Mouse (Mus musculus) stomach, postnatal 0 days (tissue): Measurements from ENCODE around the gene Coro1b. TPM values are rescaled to one million over a fixed set of nuclear protein-coding genes. Genes with fewer than 3 reads are reported as not detected.
"Not testable (repeated sequence)": the region's sequence is repeated elsewhere in the genome, so short reads cannot be mapped to it uniquely, and the experiment has no call there.

Experiments
- ATAC-seq: fragments of 200-750 bp; cut with Nextera tagmentation; 2 replicates; pipeline ENCODE4 v1.8.0; 2017; ENCODE audit not compliant: low FRiP score, low TSS enrichment
- DNase-seq: peaks from one replicate; pipeline ENCODE4 v3.0.0-alpha.2; 2016; ENCODE audit warnings: low spot score
- H3K27ac ChIP-seq: fragments of 300-500 bp; sonication (generic); replicated peaks from 2 replicates; pipeline ENCODE4 v1.5.1; 2014; ENCODE audit warnings: mild to moderate bottlenecking, control low read depth
- H3K27me3 ChIP-seq: fragments of 300-500 bp; sonication (generic); 2 replicates; pipeline ENCODE4 v1.6.1; 2014; ENCODE audit warnings: low read length; ENCODE audit not compliant: control insufficient read depth, insufficient read depth
- H3K36me3 ChIP-seq: fragments of 300-500 bp; sonication (generic); 2 replicates; pipeline ENCODE4 v1.6.1; 2014; ENCODE audit warnings: low read length, mixed read lengths; ENCODE audit not compliant: control insufficient read depth, insufficient read depth
- H3K4me1 ChIP-seq: fragments of 300-500 bp; sonication (generic); replicated peaks from 2 replicates; pipeline ENCODE4 v1.6.1; 2014; ENCODE audit warnings: antibody characterized with exemption; ENCODE audit not compliant: control insufficient read depth, insufficient read depth
- H3K4me2 ChIP-seq: fragments of 300-500 bp; sonication (generic); replicated peaks from 2 replicates; pipeline ENCODE4 v1.6.1; 2014; ENCODE audit warnings: low read depth, mild to moderate bottlenecking, control low read depth, moderate library complexity
- H3K4me3 ChIP-seq: fragments of 300-500 bp; sonication (generic); 2 replicates; pipeline ENCODE4 v1.5.1; 2014; ENCODE audit warnings: low read depth, low read length, control low read depth
- H3K9ac ChIP-seq: fragments of 300-500 bp; sonication (generic); 2 replicates; pipeline ENCODE4 v1.6.1; 2014; ENCODE audit warnings: mild to moderate bottlenecking, low read length, control low read depth, mixed read lengths
- H3K9me3 ChIP-seq: fragments of 300-500 bp; sonication (generic); 2 replicates; pipeline ENCODE4 v1.6.1; 2016; ENCODE audit warnings: low read length; ENCODE audit not compliant: control insufficient read depth
- CTCF ChIP-seq: IDR thresholded peaks from 2 replicates; pipeline ENCODE4 v1.5.1; 2016; ENCODE audit warnings: antibody characterized with exemption, low read depth, mild to moderate bottlenecking, moderate library complexity
- EP300 ChIP-seq: optimal IDR thresholded peaks from 2 replicates; pipeline ENCODE3; 2016; ENCODE audit warnings: antibody characterized with exemption
- WGBS: fragments of 180-500 bp; shearing (Covaris S2); extraction: QIAGEN DNeasy Blood & Tissue Kit; methylation state at CpG from one replicate; pipeline ENCODE4 v1.1.7; 2014; 5-methylcytosine and 5-hydroxymethylcytosine counted together
- polyA plus RNA-seq: library from polyadenylated mRNA; unstranded; fragments of >200 nt; fragmentation: Nextera tagmentation; extraction: Ambion mirVana; gene quantifications from 2 replicates; pipeline ENCODE4 v1.2.1, GENCODE M21; 2015

Coro1b gene
- polyA plus RNA-seq, 1 experiment from 2014 or later: 127 TPM

DNA sequence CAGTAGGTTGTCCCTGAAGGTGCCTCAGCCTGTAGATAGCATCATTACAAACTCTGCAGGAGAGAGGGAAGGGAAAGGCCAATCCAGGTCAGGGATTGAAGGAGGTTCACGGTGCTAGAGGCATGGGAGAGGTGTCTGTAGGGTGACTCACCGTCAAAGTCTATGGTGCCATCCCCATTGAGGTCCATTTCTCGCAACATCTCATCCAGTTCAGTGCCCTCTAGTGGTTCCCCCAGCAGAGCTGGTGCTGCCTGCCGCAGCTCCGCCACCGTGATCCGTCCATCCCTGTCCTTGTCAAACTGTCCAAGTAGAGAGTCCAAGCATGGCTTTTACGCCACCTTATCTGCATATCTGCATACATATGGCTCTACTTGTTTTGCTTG, 12.5 kb upstream of the Coro1b start:
- not testable (repeated sequence) for H3K9ac ChIP-seq, H3K4me2 ChIP-seq, H3K27me3 ChIP-seq, H3K27ac ChIP-seq, DNase-seq, H3K4me3 ChIP-seq, H3K36me3 ChIP-seq, H3K4me1 ChIP-seq, H3K9me3 ChIP-seq
- peak; percentile 53 for ATAC-seq
- peak; percentile 61 for TF ChIP-seq CTCF
- WGBS: 10% methylated on average over 7 of the region's 8 CpGs

DNA sequence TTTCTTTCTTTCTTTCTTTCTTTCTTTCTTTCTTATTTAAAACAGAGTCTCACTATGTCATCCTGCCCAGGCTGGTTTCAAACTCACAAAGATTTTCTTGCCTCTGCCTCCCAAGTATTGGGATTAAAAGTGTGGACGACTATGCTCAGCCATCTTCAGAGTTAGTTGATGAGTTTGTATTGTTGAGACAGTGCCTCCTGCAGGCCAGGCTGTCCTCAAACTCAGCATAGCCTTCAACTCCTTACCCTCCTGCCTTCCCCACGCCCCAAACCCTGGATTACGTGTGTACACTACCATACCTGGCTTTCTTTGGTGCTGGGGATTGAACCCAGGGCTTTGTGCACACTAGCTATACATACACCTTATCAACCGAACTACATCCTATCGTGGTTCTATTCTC, 12.0 kb upstream of the Coro1b start:
- H3K36me3 ChIP-seq: peaks cover 6% of the 10 kb centered on the region
- no peak for ATAC-seq
- TF ChIP-seq CTCF (peak; percentile 31), EP300 (no peak)
- H3K4me3 ChIP-seq: no peak overlapping the region
- no peaks in the 10 kb centered on the region for H3K9me3 ChIP-seq
- H3K27me3 ChIP-seq: no peaks in the 10 kb centered on the region
- DNase-seq: no peak
- H3K9ac ChIP-seq: no peak overlapping the region
- no peaks in the 10 kb centered on the region for H3K4me1 ChIP-seq
- no peak overlapping the region for H3K4me2 ChIP-seq
- 80% methylated on average over 5 of the region's 5 CpGs for WGBS
- no peak overlapping the region for H3K27ac ChIP-seq

DNA sequence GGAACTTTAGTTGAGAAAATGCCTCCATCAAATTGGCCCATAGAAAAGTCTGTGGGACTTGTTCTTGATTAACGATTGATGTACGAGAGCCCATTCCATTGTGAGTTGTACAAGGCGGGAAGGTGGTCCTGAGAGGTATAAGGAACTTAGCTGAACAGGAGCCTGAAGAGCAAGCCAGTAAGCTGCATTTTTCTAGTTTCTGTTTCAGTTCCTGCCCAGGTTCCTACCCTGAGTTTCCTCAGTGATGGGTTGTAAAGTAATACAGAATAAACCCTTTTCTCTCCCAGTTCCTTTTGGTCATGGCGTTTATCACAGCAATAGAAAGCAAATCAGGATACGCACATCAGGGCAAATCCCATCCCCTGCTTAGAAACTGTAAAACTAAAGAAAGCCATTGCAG, 10.5 kb upstream of the Coro1b start:
- no peak for TF ChIP-seq EP300
- no peak for TF ChIP-seq CTCF
- H3K4me2 ChIP-seq: no peak overlapping the region
- H3K9me3 ChIP-seq: no peaks in the 10 kb centered on the region
- WGBS: 76% methylated on average over 5 of the region's 5 CpGs
- no peaks in the 10 kb centered on the region for H3K36me3 ChIP-seq
- no peak for DNase-seq
- no peak for ATAC-seq
- H3K4me1 ChIP-seq: no peaks in the 10 kb centered on the region
- no peak overlapping the region for H3K27ac ChIP-seq
- H3K9ac ChIP-seq: no peak overlapping the region
- no peaks in the 10 kb centered on the region for H3K27me3 ChIP-seq
- no peak overlapping the region for H3K4me3 ChIP-seq

GRCm38 (mm10) chr19:4139446-4139845, 9.0 kb upstream of the Coro1b start, which contains the start of gene Gpr152:
Gene Gpr152 (plus strand): TSS chr19:4139787.
- no peaks in the 10 kb centered on the region for H3K36me3 ChIP-seq
- no peak within 1 kb of the TSS for H3K9ac ChIP-seq
- no peaks in the 10 kb centered on the region for H3K27me3 ChIP-seq
- no peaks in the 10 kb centered on the region for H3K9me3 ChIP-seq
- 78% methylated on average over 2 of the region's 2 CpGs for WGBS
- no peaks in the 10 kb centered on the region for H3K4me1 ChIP-seq
- no peak within 1 kb of the TSS for H3K4me3 ChIP-seq
- DNase-seq (no peak), ATAC-seq (no peak)
- H3K4me2 ChIP-seq: no peak within 1 kb of the TSS
- no peak within 1 kb of the TSS for H3K27ac ChIP-seq
- TF ChIP-seq CTCF (no peak), EP300 (no peak)

DNA sequence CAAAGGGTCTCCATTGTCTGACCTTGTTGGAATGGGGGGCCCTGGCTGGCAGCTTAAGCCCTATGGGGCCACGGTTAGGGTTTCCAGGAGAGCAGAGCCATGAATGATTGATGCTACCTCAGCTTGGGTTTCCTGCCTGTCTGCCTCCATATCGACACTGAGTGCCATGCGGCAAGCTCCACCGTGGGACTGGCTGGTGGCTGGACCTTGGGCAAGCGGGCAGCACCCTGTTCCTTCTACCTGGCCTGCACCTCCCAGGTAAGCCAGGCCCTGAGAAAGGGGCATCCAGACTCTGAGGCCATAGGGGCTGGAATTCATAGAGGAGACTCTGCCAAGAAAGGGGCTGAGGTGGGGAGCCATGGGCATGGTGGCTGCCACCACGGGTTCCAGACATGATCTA, 8.3 kb upstream of the Coro1b start:
- no peak overlapping the region for H3K4me3 ChIP-seq
- TF ChIP-seq CTCF (no peak), EP300 (no peak)
- no peaks in the 10 kb centered on the region for H3K9me3 ChIP-seq
- 59% methylated on average over 6 of the region's 6 CpGs for WGBS
- H3K27me3 ChIP-seq: no peaks in the 10 kb centered on the region
- no peak for DNase-seq
- no peaks in the 10 kb centered on the region for H3K36me3 ChIP-seq
- H3K4me1 ChIP-seq: no peaks in the 10 kb centered on the region
- H3K9ac ChIP-seq: no peak overlapping the region
- no peak for ATAC-seq
- no peak overlapping the region for H3K4me2 ChIP-seq
- H3K27ac ChIP-seq: no peak overlapping the region

DNA sequence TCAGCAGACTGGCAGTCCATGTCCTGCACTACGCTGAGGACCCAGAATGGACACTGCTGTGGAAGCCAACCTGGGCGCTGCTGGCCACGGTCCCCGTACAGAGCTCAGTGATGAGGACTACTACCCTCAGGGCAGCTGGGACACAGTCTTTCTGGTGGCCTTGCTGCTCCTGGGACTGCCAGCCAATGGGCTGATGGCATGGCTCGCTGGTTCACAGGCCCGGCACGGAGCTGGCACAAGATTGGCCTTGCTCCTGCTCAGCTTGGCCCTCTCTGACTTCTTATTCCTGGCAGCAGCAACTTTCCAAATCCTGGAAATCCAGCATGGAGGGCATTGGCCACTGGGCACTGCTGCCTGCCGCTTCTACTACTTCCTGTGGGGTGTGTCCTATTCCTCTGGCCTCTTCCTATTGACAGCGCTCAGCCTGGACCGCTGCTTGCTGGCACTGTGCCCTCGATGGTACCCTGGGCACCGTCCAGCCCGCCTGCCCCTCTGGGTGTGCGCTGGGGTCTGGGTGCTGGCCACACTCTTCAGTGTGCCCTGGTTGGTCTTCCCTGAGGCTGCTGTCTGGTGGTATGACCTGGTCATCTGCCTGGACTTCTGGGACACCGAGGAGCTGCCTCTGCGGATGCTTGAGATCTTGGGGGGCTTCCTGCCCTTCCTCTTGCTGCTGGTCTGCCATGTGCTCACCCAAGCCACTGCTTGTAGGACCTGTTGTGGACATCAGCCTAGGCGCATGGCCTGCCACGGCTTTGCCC, 5.8 kb upstream of the Coro1b start:
- no peak for ATAC-seq
- no peaks in the 10 kb centered on the region for H3K9me3 ChIP-seq
- 86% methylated on average over 18 of the region's 18 CpGs for WGBS
- no peak overlapping the region for H3K4me2 ChIP-seq
- TF ChIP-seq CTCF (no peak), EP300 (no peak)
- no peak overlapping the region for H3K9ac ChIP-seq
- DNase-seq: no peak
- H3K27ac ChIP-seq: no peak overlapping the region
- no peak overlapping the region for H3K4me3 ChIP-seq
- H3K27me3 ChIP-seq: no peaks in the 10 kb centered on the region
- H3K4me1 ChIP-seq: no peaks in the 10 kb centered on the region
- H3K36me3 ChIP-seq: no peaks in the 10 kb centered on the region
